In genomic region chr5:115125211-115125871, GRCm38 (mm10) we compare ENCODE assay signal across 8 mouse cellular contexts. TPM values are rescaled to one million over a fixed set of nuclear protein-coding genes. Genes with fewer than 3 reads are reported as not detected.
DNase-seq lines count a peak whose midpoint lies in the region; ATAC-seq and TF ChIP-seq lines count a peak whose summit lies in the region.

No protein-coding gene starts in this region.

- no peaks in the 10 kb centered on the region for H3K9me3 ChIP-seq in embryonic facial prominence, embryonic 15.5 days (replicated peaks)
- H3K9me3 ChIP-seq in heart, embryonic 10.5 days = no peaks in the 10 kb centered on the region
- H3K9me3 ChIP-seq in kidney, embryonic 15.5 days (replicated peaks) = no peaks in the 10 kb centered on the region

- peak; percentile 78; the same call in 1 of the 2 replicates for ATAC-seq in embryonic facial prominence, embryonic 15.5 days (ENCODE audit: insufficient number of reproducible peaks, low FRiP score, low TSS enrichment, low read depth)
- peak; percentile 68 for ATAC-seq in kidney, embryonic 15.5 days (replicated peaks; ENCODE audit: low FRiP score)
- ATAC-seq in monocyte, adult 5-6 weeks (replicated peaks; ENCODE audit: insufficient number of reproducible peaks, low FRiP score, low TSS enrichment, poor library complexity, severe bottlenecking) = peak; percentile 93

- no peak overlapping the region for H3K4me3 ChIP-seq in bone marrow macrophage, adult 2 months (ENCODE audit: insufficient read depth, low read length)
- H3K4me3 ChIP-seq in embryonic facial prominence, embryonic 15.5 days (replicated peaks) = no peak overlapping the region
- no peak overlapping the region for H3K4me3 ChIP-seq in heart, embryonic 10.5 days
- H3K4me3 ChIP-seq in kidney, embryonic 15.5 days (replicated peaks) = no peak overlapping the region

- no peak overlapping the region for H3K27ac ChIP-seq in bone marrow macrophage, adult 2 months (ENCODE audit: insufficient read depth, low read depth, low read length)
- 0 out of 2 replicates have a peak overlapping the region, but pooled peaks have one; percentile 29 for H3K27ac ChIP-seq in embryonic facial prominence, embryonic 15.5 days (replicated peaks)
- no peak overlapping the region for H3K27ac ChIP-seq in heart, embryonic 10.5 days
- peak overlapping the region; percentile 66 for H3K27ac ChIP-seq in kidney, embryonic 15.5 days

- H3K9ac ChIP-seq in embryonic facial prominence, embryonic 15.5 days = no peak overlapping the region
- H3K9ac ChIP-seq in kidney, embryonic 15.5 days = no peak overlapping the region

- H3K4me2 ChIP-seq in embryonic facial prominence, embryonic 15.5 days (replicated peaks) = no peak overlapping the region; the same call in 1 of the 2 replicates
- peak overlapping the region; percentile 14; the same call in 1 of the 2 replicates for H3K4me2 ChIP-seq in kidney, embryonic 15.5 days

- H3K27me3 ChIP-seq in embryonic facial prominence, embryonic 15.5 days = no peaks in the 10 kb centered on the region
- H3K27me3 ChIP-seq in heart, embryonic 10.5 days (ENCODE audit: insufficient read depth, poor library complexity, severe bottlenecking) = no peaks in the 10 kb centered on the region
- H3K27me3 ChIP-seq in kidney, embryonic 15.5 days = no peaks in the 10 kb centered on the region

- WGBS in embryonic facial prominence, embryonic 15.5 days = 16% methylated on average over 24 of the region's 24 CpGs
- 34% methylated on average over 24 of the region's 24 CpGs for WGBS in heart, embryonic 10.5 days
- WGBS in kidney, embryonic 15.5 days = 20% methylated on average over 24 of the region's 24 CpGs

- peaks cover 12% of the 10 kb centered on the region for H3K4me1 ChIP-seq in bone marrow macrophage, adult 2 months (ENCODE audit: control insufficient read depth, insufficient read depth, low read length)
- H3K4me1 ChIP-seq in embryonic facial prominence, embryonic 15.5 days = peaks cover 12% of the 10 kb centered on the region
- peaks cover 16% of the 10 kb centered on the region for H3K4me1 ChIP-seq in heart, embryonic 10.5 days
- H3K4me1 ChIP-seq in kidney, embryonic 15.5 days = peaks cover 25% of the 10 kb centered on the region

- peak; percentile 55 for TF ChIP-seq CTCF in bone marrow macrophage, adult 2 months (IDR thresholded peaks at IDR 0.05; ENCODE audit: low read depth, low read length)

- peak; percentile 92 for DNase-seq in CD4-positive, CD25-positive, alpha-beta regulatory T cell, adult 2 months (ENCODE audit: low read depth, low spot score)
- DNase-seq in heart, embryonic 10.5 days (ENCODE audit: low spot score) = peak; percentile 91
- DNase-seq in liver = peak; percentile 79
- DNase-seq in spleen, postnatal 4 days (ENCODE audit: low spot score in 2 of 2) = peak; percentile 82 to 91

- TF ChIP-seq POLR2A in bone marrow macrophage, adult 2 months (IDR thresholded peaks at IDR 0.05; ENCODE audit: borderline replicate concordance, low read depth, low read length) = no peak

- H3K36me3 ChIP-seq in embryonic facial prominence, embryonic 15.5 days = peaks cover 62% of the 10 kb centered on the region
- peaks cover 66% of the 10 kb centered on the region for H3K36me3 ChIP-seq in heart, embryonic 10.5 days
- H3K36me3 ChIP-seq in kidney, embryonic 15.5 days = peaks cover 77% of the 10 kb centered on the region

RNA-seq across cellular contexts. Expression of gene Acads, which starts 6.2 kb away (rescaled TPM):
- polyA plus RNA-seq in bone marrow macrophage, adult 2 months (2012; ENCODE audit: insufficient read depth, insufficient read length, missing spikeins) = 22.3 and 22.7 TPM in 2 replicates
- 47.8 and 48.2 TPM in 2 replicates for polyA plus RNA-seq in embryonic facial prominence, embryonic 15.5 days (2015; fragmentation: Nextera tagmentation; extraction: Ambion mirVana)
- 107 and 138 TPM in 2 replicates for polyA plus RNA-seq in heart, embryonic 10.5 days (2016; fragmentation: Nextera tagmentation; extraction: Ambion mirVana)
- polyA plus RNA-seq in kidney, embryonic 15.5 days (2015; fragmentation: Nextera tagmentation; extraction: Ambion mirVana) = 85.1 and 94.7 TPM in 2 replicates
- 10.4 to 19.1 TPM (median 15.8 TPM) in 3 replicates for total RNA-seq in monocyte, adult 5-6 weeks (2017)

RNA-seq across cellular contexts. Expression of gene Unc119b, which starts 9.4 kb away (rescaled TPM):
- polyA plus RNA-seq in bone marrow macrophage, adult 2 months (2012; ENCODE audit: insufficient read depth, insufficient read length, missing spikeins) = 5.2 and 6.1 TPM in 2 replicates
- polyA plus RNA-seq in embryonic facial prominence, embryonic 15.5 days (2015; fragmentation: Nextera tagmentation; extraction: Ambion mirVana) = 41.0 and 42.2 TPM in 2 replicates
- polyA plus RNA-seq in heart, embryonic 10.5 days (2016; fragmentation: Nextera tagmentation; extraction: Ambion mirVana) = 25.7 and 35.8 TPM in 2 replicates
- polyA plus RNA-seq in kidney, embryonic 15.5 days (2015; fragmentation: Nextera tagmentation; extraction: Ambion mirVana) = 43.7 and 48.1 TPM in 2 replicates
- 10.1 to 27.7 TPM (median 18.6 TPM) in 3 replicates for total RNA-seq in monocyte, adult 5-6 weeks (2017)

RNA-seq across cellular contexts. Expression of gene Gm10401, which starts 27.2 kb away (rescaled TPM):
- polyA plus RNA-seq in bone marrow macrophage, adult 2 months (2012; ENCODE audit: insufficient read depth, insufficient read length, missing spikeins) = not detected in 2 replicates
- 39.7 and 50.0 TPM in 2 replicates for polyA plus RNA-seq in embryonic facial prominence, embryonic 15.5 days (2015; fragmentation: Nextera tagmentation; extraction: Ambion mirVana)
- 13.7 and 15.7 TPM in 2 replicates for polyA plus RNA-seq in heart, embryonic 10.5 days (2016; fragmentation: Nextera tagmentation; extraction: Ambion mirVana)
- polyA plus RNA-seq in kidney, embryonic 15.5 days (2015; fragmentation: Nextera tagmentation; extraction: Ambion mirVana) = 33.0 and 34.2 TPM in 2 replicates
- total RNA-seq in monocyte, adult 5-6 weeks (2017) = 0.75 TPM in 1 of 3 replicates, not detected in the others

RNA-seq across cellular contexts. Expression of gene Mlec, which starts 32.6 kb away (rescaled TPM):
- 54.3 and 60.3 TPM in 2 replicates for polyA plus RNA-seq in bone marrow macrophage, adult 2 months (2012; ENCODE audit: insufficient read depth, insufficient read length, missing spikeins)
- 95.1 and 98.4 TPM in 2 replicates for polyA plus RNA-seq in embryonic facial prominence, embryonic 15.5 days (2015; fragmentation: Nextera tagmentation; extraction: Ambion mirVana)
- 110 and 113 TPM in 2 replicates for polyA plus RNA-seq in heart, embryonic 10.5 days (2016; fragmentation: Nextera tagmentation; extraction: Ambion mirVana)
- polyA plus RNA-seq in kidney, embryonic 15.5 days (2015; fragmentation: Nextera tagmentation; extraction: Ambion mirVana) = 84.7 and 97.3 TPM in 2 replicates
- 59.6 to 65.0 TPM (median 62.6 TPM) in 3 replicates for total RNA-seq in monocyte, adult 5-6 weeks (2017)

Comparison
In these comparisons a context has a peak if more than half of its experiments do, and no peak if none do; other contexts are left out.
1. H3K27ac ChIP-seq: peak in embryonic facial prominence, embryonic 15.5 days (single experiment) and kidney, embryonic 15.5 days (single experiment); none in bone marrow macrophage, adult 2 months (single experiment) and heart, embryonic 10.5 days (single experiment).
2. RNA of gene Gm10401, which starts 27.2 kb away (polyA plus RNA-seq): 39.7 to 50.0 TPM in embryonic facial prominence, embryonic 15.5 days, 33.0 to 34.2 TPM in kidney, embryonic 15.5 days and 13.7 to 15.7 TPM in heart, embryonic 10.5 days; not detected in bone marrow macrophage, adult 2 months; every median in the first group is over 10 times any median in the second.
3. Peak in every context shown above with its lines, with median percentiles within 50 percentile points of each other: DNase-seq and ATAC-seq.